Mouse (Mus musculus): ENCODE data around the gene Agtpbp1. TPM values are rescaled to one million over a fixed set of nuclear protein-coding genes. Genes with fewer than 3 reads are reported as not detected.

Gene Agtpbp1
- 21.6 and 21.7 TPM in 2 replicates for total RNA-seq (2014; rRNA removed; ENCODE audit: low replicate concordance)
- polyA plus RNA-seq (2015; fragmentation: Nextera tagmentation; extraction: Ambion mirVana), result 10.4 and 12.4 TPM in 2 replicates

DNA sequence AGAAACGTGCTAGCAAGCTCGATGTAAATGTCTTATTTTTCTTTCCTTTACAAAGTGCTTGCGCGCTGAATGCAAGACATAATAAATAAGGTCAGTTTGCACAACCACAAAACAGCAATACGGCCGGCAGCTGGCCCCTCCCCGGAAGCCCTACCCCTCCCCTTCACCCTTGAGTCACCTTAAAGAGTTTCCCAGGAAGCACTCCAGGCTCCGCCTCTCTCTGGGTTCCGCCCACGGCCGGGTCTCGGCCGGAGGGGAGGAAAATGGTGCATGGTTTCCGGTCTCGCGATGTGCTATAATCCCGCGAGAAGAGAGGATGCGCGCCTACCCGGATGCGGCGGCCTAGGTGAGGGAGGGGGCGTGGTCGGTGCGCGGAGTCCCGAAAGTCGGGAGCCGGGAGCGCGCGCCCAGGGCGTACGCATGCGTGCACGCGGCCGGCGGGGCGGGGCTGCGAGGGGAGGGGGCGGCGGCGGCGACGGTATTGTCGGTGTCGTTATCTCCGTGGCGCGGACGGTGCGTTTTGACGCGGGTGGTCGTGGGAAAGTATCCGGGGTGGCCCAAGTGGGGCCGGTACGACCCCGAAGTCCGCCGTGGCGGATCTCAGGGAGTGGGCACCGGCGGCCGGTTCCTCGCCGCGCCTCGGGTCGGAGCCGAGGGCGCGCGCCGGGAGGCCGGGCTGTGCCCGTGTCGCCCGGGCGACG is at the start of gene Agtpbp1, which contains the start of gene Naa35:
TSS of gene Agtpbp1 (minus strand) at position 281 of the 701 bp plus-strand sequence.
TSS of gene Naa35 (plus strand) at position 313 of the 701 bp plus-strand sequence.
- Histone ChIP-seq H3K4me2 (ENCODE audit: low read depth, low read length) (peak within 1 kb of the TSS; percentile 83), H3K4me3 (ENCODE audit: low read depth, low read length) (peak within 1 kb of the TSS; percentile 90), H3K36me3 (replicated peaks; ENCODE audit: control insufficient read depth, insufficient read depth, low read length) (peaks cover 10% of the 10 kb centered on the region), H3K27ac (ENCODE audit: low read depth) (peak within 1 kb of the TSS; percentile 87), H3K4me1 (ENCODE audit: control insufficient read depth, insufficient read depth) (peaks cover 20% of the 10 kb centered on the region; the same call in 1 of the 2 replicates), H3K9me3 (replicated peaks; ENCODE audit: control insufficient read depth, low read length) (no peaks in the 10 kb centered on the region), H3K9ac (replicated peaks; ENCODE audit: low read depth, low read length) (peak within 1 kb of the TSS; percentile 82), H3K27me3 (ENCODE audit: control insufficient read depth, insufficient read depth, low read length) (no peaks in the 10 kb centered on the region)
- peak; percentile 98 for TF ChIP-seq EP300 (IDR thresholded peaks at IDR 0.05; ENCODE audit: low read depth)
- no peak for TF ChIP-seq CTCF (IDR thresholded peaks at IDR 0.05; ENCODE audit: low read depth)
- ATAC-seq (ENCODE audit: insufficient read depth, low read depth) (peak; percentile 98), DNase-seq (ENCODE audit: low spot score) (peak; percentile 99)
- under 1% methylated on average over 78 of the region's 83 CpGs for WGBS

DNA sequence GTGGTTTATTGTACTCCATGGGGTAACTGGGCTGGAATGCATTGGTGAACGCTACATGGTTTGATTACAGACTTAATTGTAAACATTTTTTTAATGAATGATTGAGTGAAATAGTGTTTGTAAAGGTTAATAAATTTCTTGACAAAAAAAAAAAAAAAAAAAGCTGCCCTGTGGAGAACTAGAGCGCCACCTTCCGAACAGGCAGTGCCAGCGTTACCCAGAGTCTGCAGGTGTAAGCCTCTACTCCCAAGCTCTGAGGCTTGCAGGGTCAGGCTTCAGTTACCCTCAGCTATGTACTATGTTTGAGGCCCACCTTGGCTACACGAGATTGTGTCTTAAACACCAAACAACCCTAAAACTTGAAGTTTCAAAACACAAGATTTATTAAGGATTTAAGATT is 49.6 kb upstream of the Agtpbp1 start:
- 79% methylated on average over 5 of the region's 5 CpGs for WGBS
- TF ChIP-seq EP300 (IDR thresholded peaks at IDR 0.05; ENCODE audit: low read depth), result no peak
- TF ChIP-seq CTCF (IDR thresholded peaks at IDR 0.05; ENCODE audit: low read depth), result no peak
- no peak for ATAC-seq (ENCODE audit: insufficient read depth, low read depth)
- peaks cover 85% of the 10 kb centered on the region for H3K36me3 ChIP-seq (replicated peaks; ENCODE audit: control insufficient read depth, insufficient read depth, low read length)
- no peaks in the 10 kb centered on the region for H3K9me3 ChIP-seq (replicated peaks; ENCODE audit: control insufficient read depth, low read length)
- H3K4me2 ChIP-seq (ENCODE audit: low read depth, low read length), result no peak overlapping the region
- H3K9ac ChIP-seq (replicated peaks; ENCODE audit: low read depth, low read length), result no peak overlapping the region
- H3K27ac ChIP-seq (ENCODE audit: low read depth), result no peak overlapping the region
- peaks cover 5% of the 10 kb centered on the region; the same call in 1 of the 2 replicates for H3K4me1 ChIP-seq (ENCODE audit: control insufficient read depth, insufficient read depth)
- no peak for DNase-seq (ENCODE audit: low spot score)
- H3K4me3 ChIP-seq (ENCODE audit: low read depth, low read length), result no peak overlapping the region
- H3K27me3 ChIP-seq (ENCODE audit: control insufficient read depth, insufficient read depth, low read length), result no peaks in the 10 kb centered on the region

DNA sequence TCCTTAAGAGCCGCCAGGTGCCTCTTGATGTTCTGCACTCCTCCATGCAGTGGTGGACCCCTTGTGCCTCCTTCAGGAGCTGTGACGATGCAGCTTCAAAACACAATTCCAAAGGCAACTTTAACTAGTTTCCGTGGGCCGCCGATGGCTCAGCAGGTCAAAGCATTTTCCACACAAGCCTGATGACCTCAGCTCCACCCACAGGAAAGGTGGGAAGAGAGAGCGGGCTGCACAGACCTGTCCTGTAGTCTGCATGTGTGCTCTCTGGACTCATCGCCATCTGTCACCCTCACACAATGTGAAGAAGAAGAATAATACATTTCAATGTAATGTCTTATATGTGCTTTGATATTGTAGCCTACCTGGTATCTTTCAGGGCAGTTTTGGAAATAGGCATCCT is 41.7 kb upstream of the Agtpbp1 start:
- H3K36me3 ChIP-seq (replicated peaks; ENCODE audit: control insufficient read depth, insufficient read depth, low read length), result peaks cover 75% of the 10 kb centered on the region
- no peaks in the 10 kb centered on the region for H3K9me3 ChIP-seq (replicated peaks; ENCODE audit: control insufficient read depth, low read length)
- DNase-seq (ENCODE audit: low spot score) (no peak), ATAC-seq (ENCODE audit: insufficient read depth, low read depth) (no peak)
- WGBS, result 58% methylated on average over 7 of the region's 7 CpGs
- TF ChIP-seq EP300 (IDR thresholded peaks at IDR 0.05; ENCODE audit: low read depth), result no peak
- TF ChIP-seq CTCF (IDR thresholded peaks at IDR 0.05; ENCODE audit: low read depth), result no peak
- no peak overlapping the region for H3K4me3 ChIP-seq (ENCODE audit: low read depth, low read length)
- no peak overlapping the region for H3K27ac ChIP-seq (ENCODE audit: low read depth)
- no peaks in the 10 kb centered on the region for H3K27me3 ChIP-seq (ENCODE audit: control insufficient read depth, insufficient read depth, low read length)
- no peak overlapping the region for H3K4me2 ChIP-seq (ENCODE audit: low read depth, low read length)
- H3K9ac ChIP-seq (replicated peaks; ENCODE audit: low read depth, low read length), result no peak overlapping the region
- H3K4me1 ChIP-seq (ENCODE audit: control insufficient read depth, insufficient read depth), result peaks cover 12% of the 10 kb centered on the region; the same call in 1 of the 2 replicates

DNA sequence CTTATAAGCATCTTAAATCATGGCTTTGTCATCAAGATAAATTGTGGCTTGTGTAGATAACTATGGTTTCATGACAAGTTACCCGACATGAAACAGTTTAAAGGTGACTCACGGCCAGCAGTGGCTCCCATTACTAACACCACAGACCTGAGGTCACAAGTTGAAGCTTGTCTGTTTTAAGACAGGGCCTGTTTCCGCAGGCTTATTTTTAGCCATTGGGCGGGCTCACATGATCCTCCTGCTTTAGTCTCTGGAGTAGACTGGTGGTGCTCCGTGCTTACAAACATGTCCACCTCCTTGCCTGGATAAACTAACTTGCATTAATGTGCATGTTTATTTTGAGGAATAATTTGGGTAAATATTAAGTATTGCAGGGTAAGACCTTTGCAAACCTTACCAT is 39.9 kb upstream of the Agtpbp1 start:
- ATAC-seq (ENCODE audit: insufficient read depth, low read depth), result peak; percentile 97

GRCm38 (mm10) chr13:59624389-59624788 is 39.4 kb upstream of the Agtpbp1 start:
- no peak overlapping the region for H3K4me3 ChIP-seq (ENCODE audit: low read depth, low read length)
- DNase-seq (ENCODE audit: low spot score) (no peak), ATAC-seq (ENCODE audit: insufficient read depth, low read depth) (no peak)
- peaks cover 12% of the 10 kb centered on the region; the same call in 1 of the 2 replicates for H3K4me1 ChIP-seq (ENCODE audit: control insufficient read depth, insufficient read depth)
- 0 out of 2 replicates have a peak overlapping the region, but pooled peaks have one; percentile 34 for H3K4me2 ChIP-seq (ENCODE audit: low read depth, low read length)
- H3K36me3 ChIP-seq (replicated peaks; ENCODE audit: control insufficient read depth, insufficient read depth, low read length), result peaks cover 71% of the 10 kb centered on the region
- H3K9ac ChIP-seq (replicated peaks; ENCODE audit: low read depth, low read length), result no peak overlapping the region
- H3K27ac ChIP-seq (ENCODE audit: low read depth), result peak overlapping the region; percentile 82
- WGBS, result 23% methylated on average over 3 of the region's 3 CpGs
- H3K27me3 ChIP-seq (ENCODE audit: control insufficient read depth, insufficient read depth, low read length), result no peaks in the 10 kb centered on the region
- no peaks in the 10 kb centered on the region for H3K9me3 ChIP-seq (replicated peaks; ENCODE audit: control insufficient read depth, low read length)
- TF ChIP-seq CTCF (IDR thresholded peaks at IDR 0.05; ENCODE audit: low read depth), result no peak

More for the DNA sequence above, 39.9 kb upstream of the Agtpbp1 start:
- TF ChIP-seq CTCF (IDR thresholded peaks at IDR 0.05; ENCODE audit: low read depth) (no peak), EP300 (IDR thresholded peaks at IDR 0.05; ENCODE audit: low read depth) (peak; percentile 78)
- 22% methylated on average over 5 of the region's 5 CpGs for WGBS
- Histone ChIP-seq H3K27me3 (ENCODE audit: control insufficient read depth, insufficient read depth, low read length) (no peaks in the 10 kb centered on the region), H3K9ac (replicated peaks; ENCODE audit: low read depth, low read length) (no peak overlapping the region), H3K4me3 (ENCODE audit: low read depth, low read length) (no peak overlapping the region), H3K27ac (ENCODE audit: low read depth) (peak overlapping the region; percentile 82), H3K36me3 (replicated peaks; ENCODE audit: control insufficient read depth, insufficient read depth, low read length) (peaks cover 74% of the 10 kb centered on the region), H3K4me1 (ENCODE audit: control insufficient read depth, insufficient read depth) (peaks cover 12% of the 10 kb centered on the region; the same call in 1 of the 2 replicates), H3K4me2 (ENCODE audit: low read depth, low read length) (peak overlapping the region; percentile 34; the same call in 1 of the 2 replicates), H3K9me3 (replicated peaks; ENCODE audit: control insufficient read depth, low read length) (no peaks in the 10 kb centered on the region)
- DNase-seq (ENCODE audit: low spot score), result peak; percentile 83

Data from heart, postnatal 0 days (tissue).